Mouse (Mus musculus): ENCODE results near the gene Hectd3. TPM values are rescaled to one million over a fixed set of nuclear protein-coding genes. Genes with fewer than 3 reads are reported as not detected.

Gene Hectd3
- polyA plus RNA-seq, 1 experiment from 2014 or later = 17.1 TPM

DNA sequence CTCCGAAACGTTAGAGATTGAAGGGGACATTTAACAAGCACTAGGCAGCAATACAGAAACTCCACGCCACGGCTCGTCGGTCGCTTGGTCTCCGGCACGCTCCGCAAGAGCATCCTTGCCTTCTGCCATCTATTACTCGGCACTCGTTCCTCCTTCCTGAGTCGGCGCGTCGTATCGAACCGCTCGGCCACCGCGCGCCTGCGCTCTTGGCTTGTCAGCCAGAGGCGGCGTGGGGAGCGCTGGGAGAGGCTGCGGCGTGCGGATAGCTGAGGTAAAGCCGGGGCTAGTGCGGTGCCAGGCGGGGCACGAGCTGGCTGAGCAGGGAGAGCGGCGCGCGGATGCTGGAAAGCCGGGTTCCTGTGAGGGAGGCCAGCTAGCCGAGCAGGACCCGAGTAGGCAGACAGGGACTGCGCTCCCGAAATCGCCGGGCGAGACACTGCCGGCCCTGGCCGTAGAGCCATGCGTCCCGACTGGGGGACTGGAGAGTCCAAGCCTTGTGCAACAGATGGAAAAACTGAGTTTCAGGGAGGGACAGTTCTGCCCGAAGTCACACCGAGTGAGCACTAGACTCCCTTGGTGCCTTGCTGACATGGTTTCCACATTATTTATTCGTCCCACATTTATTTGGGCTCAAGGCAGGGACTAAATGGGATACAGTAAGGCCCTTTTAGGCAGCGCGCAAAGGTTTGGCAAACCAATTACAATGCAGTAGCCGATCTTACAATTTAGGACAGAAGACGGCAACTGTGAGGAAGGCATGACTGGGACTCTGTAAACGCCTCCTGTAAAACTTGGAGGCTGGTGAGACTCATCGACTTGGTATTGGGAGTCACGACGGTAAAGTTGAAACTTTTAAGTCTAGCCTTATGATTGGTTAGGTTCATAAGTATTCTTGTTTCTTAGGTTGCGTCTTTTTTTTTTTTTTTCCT lies 24.4 kb downstream of the Hectd3 start, which contains the start of gene Eif2b3:
TSS of gene Eif2b3 (plus strand) at position 197 of the 929 bp plus-strand sequence.
- peak within 1 kb of the TSS; percentile 74 for H3K9ac ChIP-seq
- H3K4me2 ChIP-seq = peak within 1 kb of the TSS; percentile 77
- peaks cover 12% of the 10 kb centered on the region for H3K4me1 ChIP-seq
- no peaks in the 10 kb centered on the region for H3K9me3 ChIP-seq
- under 1% methylated on average over 61 of the region's 61 CpGs for WGBS
- H3K36me3 ChIP-seq (replicated peaks) = peaks cover 16% of the 10 kb centered on the region
- H3K4me3 ChIP-seq (replicated peaks) = peak within 1 kb of the TSS; percentile 73
- H3K27me3 ChIP-seq = no peaks in the 10 kb centered on the region
- peak; percentile 96 for ATAC-seq (ENCODE audit: low FRiP score)
- H3K27ac ChIP-seq = peak within 1 kb of the TSS; percentile 57; the same call in 1 of the 2 replicates

DNA sequence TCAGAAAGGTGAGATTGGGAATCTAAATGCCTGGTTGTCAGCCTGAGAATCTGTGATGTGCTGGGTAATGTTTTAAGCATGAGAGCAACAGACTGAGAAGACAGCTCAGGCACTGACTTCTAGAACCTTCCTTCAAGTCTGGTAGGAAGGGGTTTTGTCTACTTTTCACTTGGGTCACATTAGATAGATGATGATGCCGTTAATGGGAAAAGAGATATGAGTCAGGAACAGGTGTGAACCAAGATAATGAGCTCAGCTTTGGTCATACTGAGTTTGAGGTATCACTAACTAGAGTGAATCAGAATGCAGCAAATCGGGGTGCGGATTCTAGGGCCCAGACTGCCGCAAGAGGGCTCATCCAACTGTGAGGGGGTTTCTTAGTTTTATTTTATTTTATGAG lies 28.4 kb downstream of the Hectd3 start:
- WGBS = 94% methylated on average over 4 of the region's 4 CpGs
- no peak overlapping the region for H3K9ac ChIP-seq
- H3K27me3 ChIP-seq = no peaks in the 10 kb centered on the region
- H3K4me3 ChIP-seq (replicated peaks) = no peak overlapping the region
- ATAC-seq (ENCODE audit: low FRiP score) = no peak
- peaks cover 12% of the 10 kb centered on the region for H3K4me1 ChIP-seq
- no peak overlapping the region for H3K27ac ChIP-seq
- peaks cover 17% of the 10 kb centered on the region for H3K36me3 ChIP-seq (replicated peaks)
- no peak overlapping the region for H3K4me2 ChIP-seq
- H3K9me3 ChIP-seq = no peaks in the 10 kb centered on the region

DNA sequence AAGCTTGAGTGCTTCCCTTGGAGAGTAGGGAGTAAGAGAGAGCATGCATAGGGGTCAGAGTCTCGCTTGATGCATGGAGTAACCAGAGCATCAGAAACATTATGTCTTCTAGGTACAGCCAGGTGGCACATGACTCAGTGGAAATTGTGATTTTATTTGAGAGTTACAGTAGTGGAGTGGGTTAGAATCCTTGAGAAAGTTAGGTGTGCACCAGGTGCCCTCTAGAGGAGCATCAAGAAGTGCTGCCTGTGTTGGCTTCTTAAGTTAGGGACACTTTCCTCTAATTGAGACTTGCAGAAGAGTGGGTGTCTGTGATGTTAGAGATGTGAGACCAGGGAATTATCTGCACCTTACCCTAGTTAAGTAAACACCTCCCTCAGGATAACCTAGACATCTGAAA lies 36.0 kb downstream of the Hectd3 start:
- Histone ChIP-seq H3K4me3 (replicated peaks) (no peak overlapping the region), H3K27ac (no peak overlapping the region), H3K27me3 (no peaks in the 10 kb centered on the region), H3K4me2 (no peak overlapping the region), H3K4me1 (no peaks in the 10 kb centered on the region), H3K9me3 (no peaks in the 10 kb centered on the region), H3K9ac (no peak overlapping the region), H3K36me3 (replicated peaks) (peaks cover 21% of the 10 kb centered on the region)
- WGBS = 92% methylated on average over 1 of the region's 1 CpGs
- no peak for ATAC-seq (ENCODE audit: low FRiP score)

DNA sequence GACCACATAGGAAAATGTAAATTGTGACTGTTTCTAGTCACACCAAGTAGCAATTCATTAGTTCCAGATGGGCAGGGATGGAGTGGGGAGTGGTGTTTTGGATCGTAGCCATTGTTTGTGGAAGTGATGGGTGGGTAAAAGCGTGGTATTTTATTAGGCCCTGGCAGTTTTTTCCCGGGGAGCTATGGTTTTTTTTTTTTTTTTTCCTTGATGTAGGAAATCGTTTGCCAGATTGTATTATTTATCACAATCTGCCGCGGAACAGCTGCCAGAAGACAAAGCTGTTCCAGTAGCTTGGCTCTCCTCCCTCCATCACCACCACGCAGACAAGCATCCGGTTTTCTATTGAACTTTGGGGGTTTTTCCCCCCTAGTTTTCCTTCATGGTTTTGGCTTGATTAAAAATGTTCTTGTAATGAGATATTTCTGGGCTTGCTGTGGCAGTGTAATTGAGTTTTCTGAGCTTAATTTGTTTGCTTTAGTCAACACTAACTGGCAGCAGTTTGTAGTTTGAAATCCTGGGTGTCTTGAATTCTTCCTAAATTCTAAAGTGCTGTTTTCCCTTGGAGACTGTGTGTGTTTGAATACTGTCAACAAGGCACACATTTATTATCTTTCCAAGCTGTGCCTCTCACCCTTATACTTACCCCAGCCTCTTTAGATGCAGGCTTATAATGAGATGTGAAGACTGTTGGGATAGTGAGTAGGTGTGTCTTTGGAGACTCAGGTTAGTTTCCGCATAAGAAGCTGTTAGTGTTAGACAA lies 45.0 kb downstream of the Hectd3 start:
- 0 out of 2 replicates have a peak, but pooled peaks have one; percentile 20 for ATAC-seq (ENCODE audit: low FRiP score)
- WGBS = 49% methylated on average over 9 of the region's 9 CpGs
- H3K4me1 ChIP-seq = peaks cover 19% of the 10 kb centered on the region
- H3K4me2 ChIP-seq = no peak overlapping the region
- H3K9ac ChIP-seq = no peak overlapping the region
- no peak overlapping the region for H3K4me3 ChIP-seq (replicated peaks)
- H3K36me3 ChIP-seq (replicated peaks) = peaks cover 6% of the 10 kb centered on the region; the same call in 1 of the 2 replicates
- peak overlapping the region; percentile 73 for H3K27ac ChIP-seq
- H3K9me3 ChIP-seq = no peaks in the 10 kb centered on the region
- no peaks in the 10 kb centered on the region for H3K27me3 ChIP-seq

DNA sequence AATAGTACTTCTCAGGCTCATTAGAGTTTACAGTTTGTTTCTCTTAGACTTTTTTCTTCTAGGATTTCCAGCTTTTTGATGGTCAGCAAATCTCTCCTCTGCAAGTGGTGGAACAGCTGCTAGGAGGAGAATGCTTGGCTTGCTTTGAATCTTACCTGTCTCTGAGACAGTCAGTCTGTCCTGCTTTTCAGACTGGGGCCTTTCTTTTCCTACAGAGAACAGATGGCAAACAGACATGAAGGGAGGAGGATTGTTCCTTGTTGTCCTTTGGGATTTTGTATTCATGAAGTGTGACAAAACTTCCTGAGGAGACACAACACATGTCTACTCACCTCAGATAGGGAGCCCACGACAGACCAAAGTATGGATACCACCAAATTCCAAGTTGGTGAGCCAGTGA lies 45.7 kb downstream of the Hectd3 start:
- no peak overlapping the region for H3K4me3 ChIP-seq (replicated peaks)
- no peaks in the 10 kb centered on the region for H3K27me3 ChIP-seq
- no peaks in the 10 kb centered on the region for H3K9me3 ChIP-seq
- H3K4me2 ChIP-seq = no peak overlapping the region
- no peaks in the 10 kb centered on the region; the same call in 1 of the 2 replicates for H3K36me3 ChIP-seq (replicated peaks)
- H3K9ac ChIP-seq = no peak overlapping the region
- H3K27ac ChIP-seq = peak overlapping the region; percentile 73
- no peak for ATAC-seq (ENCODE audit: low FRiP score)
- peaks cover 19% of the 10 kb centered on the region for H3K4me1 ChIP-seq
- WGBS = 72% methylated on average over 1 of the region's 1 CpGs

DNA sequence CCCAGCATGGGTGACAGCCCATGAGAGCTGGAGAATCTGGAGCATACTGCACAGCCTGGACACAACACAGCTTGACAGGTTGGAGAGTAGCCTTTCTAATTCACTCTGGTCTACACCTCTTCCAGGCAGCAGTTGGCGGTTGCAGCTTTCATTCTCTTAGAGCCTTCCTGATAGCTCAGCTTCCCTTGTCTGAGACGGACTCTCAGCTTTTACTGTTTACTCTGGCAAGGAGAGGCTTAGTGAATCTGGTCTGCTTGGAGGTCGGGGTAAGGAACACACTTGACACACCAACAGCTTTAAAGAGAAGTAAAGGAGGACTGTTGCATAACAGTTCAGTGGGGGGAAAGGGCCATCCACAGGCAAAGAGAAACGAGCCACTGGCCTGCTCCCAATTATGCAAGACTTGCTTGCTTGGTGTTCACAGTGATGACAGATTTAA lies 46.2 kb downstream of the Hectd3 start:
- no peak for ATAC-seq (ENCODE audit: low FRiP score)
- 44% methylated on average over 4 of the region's 4 CpGs for WGBS

DNA sequence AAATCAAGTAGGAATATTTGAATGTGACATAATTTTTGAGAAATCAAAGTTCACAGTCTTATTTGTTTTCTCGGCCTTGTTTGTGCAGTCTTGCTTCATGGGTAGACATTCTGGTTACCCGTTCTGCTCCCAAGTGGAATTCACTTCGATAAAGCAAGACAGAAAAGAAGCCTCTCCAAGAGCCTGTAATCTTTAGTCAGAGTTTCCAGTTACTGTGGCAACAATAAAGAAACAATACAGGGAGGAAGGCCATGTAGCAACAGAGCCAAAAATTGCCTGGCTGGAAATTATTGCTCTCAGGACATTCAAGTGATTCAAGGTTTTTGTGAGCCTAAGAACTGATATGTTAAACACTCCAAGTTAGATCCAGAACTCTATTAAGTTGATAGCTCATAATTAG lies 53.7 kb downstream of the Hectd3 start:
- Histone ChIP-seq H3K9ac (no peak overlapping the region), H3K4me1 (no peaks in the 10 kb centered on the region), H3K36me3 (replicated peaks) (peaks cover 9% of the 10 kb centered on the region; the same call in 1 of the 2 replicates), H3K27me3 (no peaks in the 10 kb centered on the region), H3K4me2 (no peak overlapping the region), H3K4me3 (replicated peaks) (no peak overlapping the region), H3K9me3 (no peaks in the 10 kb centered on the region), H3K27ac (no peak overlapping the region)
- no peak for ATAC-seq (ENCODE audit: low FRiP score)
- 77% methylated on average over 3 of the region's 3 CpGs for WGBS

More for the DNA sequence above, 46.2 kb downstream of the Hectd3 start:
- Histone ChIP-seq H3K4me3 (replicated peaks) (no peak overlapping the region), H3K4me2 (no peak overlapping the region), H3K36me3 (replicated peaks) (no peaks in the 10 kb centered on the region; the same call in 1 of the 2 replicates), H3K27ac (peak overlapping the region; percentile 73), H3K4me1 (peaks cover 19% of the 10 kb centered on the region), H3K27me3 (no peaks in the 10 kb centered on the region), H3K9ac (no peak overlapping the region), H3K9me3 (no peaks in the 10 kb centered on the region)

DNA sequence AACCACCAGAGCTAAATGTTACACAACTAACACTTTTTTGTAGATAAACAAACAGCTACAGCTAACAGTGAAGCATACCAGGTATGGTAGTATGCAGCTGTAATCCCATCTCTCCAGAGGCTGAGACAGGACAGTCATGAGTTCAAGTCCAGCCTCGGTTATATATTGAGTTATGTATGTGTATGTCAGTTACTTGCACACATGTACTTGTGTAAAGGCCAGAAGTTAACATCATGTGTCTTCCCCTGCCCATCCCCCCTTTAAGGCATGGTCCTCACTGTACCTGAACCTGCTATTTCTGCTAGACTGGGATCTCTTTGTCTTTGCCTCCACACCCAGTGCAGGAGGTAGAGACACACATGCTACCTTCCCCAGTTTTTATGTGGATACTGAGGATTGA lies 54.4 kb downstream of the Hectd3 start:
- Histone ChIP-seq H3K9me3 (no peaks in the 10 kb centered on the region), H3K27ac (no peak overlapping the region), H3K4me3 (replicated peaks) (no peak overlapping the region), H3K36me3 (replicated peaks) (peaks cover 11% of the 10 kb centered on the region; the same call in 1 of the 2 replicates), H3K4me2 (no peak overlapping the region), H3K27me3 (no peaks in the 10 kb centered on the region), H3K9ac (no peak overlapping the region), H3K4me1 (no peaks in the 10 kb centered on the region)
- 97% methylated on average over 1 of the region's 1 CpGs for WGBS
- no peak for ATAC-seq (ENCODE audit: low FRiP score)

DNA sequence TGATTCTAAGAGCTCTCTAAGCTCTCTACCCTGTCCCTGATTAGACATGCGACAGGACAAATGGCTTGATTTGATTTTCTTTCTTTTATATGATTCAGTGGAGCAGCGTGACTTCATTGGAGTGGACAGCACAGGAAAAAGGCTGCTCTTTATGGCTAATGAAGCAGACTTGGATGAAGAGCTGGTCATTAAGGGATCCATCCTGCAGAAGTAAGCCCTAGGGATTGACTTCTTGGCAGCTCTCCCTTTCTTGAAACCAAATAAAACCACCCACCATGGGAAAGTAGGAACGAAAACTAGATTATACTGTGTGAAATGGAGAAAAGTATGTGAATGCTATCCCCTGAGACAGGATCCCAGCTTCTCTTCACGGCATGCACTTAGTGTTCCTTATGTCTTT lies 57.5 kb downstream of the Hectd3 start:
- no peaks in the 10 kb centered on the region for H3K9me3 ChIP-seq
- H3K36me3 ChIP-seq (replicated peaks) = peaks cover 16% of the 10 kb centered on the region; the same call in 1 of the 2 replicates
- H3K4me2 ChIP-seq = no peak overlapping the region
- H3K27me3 ChIP-seq = no peaks in the 10 kb centered on the region
- H3K4me1 ChIP-seq = no peaks in the 10 kb centered on the region
- H3K27ac ChIP-seq = no peak overlapping the region
- no peak for ATAC-seq (ENCODE audit: low FRiP score)
- 81% methylated on average over 4 of the region's 4 CpGs for WGBS
- H3K4me3 ChIP-seq (replicated peaks) = no peak overlapping the region
- H3K9ac ChIP-seq = no peak overlapping the region

DNA sequence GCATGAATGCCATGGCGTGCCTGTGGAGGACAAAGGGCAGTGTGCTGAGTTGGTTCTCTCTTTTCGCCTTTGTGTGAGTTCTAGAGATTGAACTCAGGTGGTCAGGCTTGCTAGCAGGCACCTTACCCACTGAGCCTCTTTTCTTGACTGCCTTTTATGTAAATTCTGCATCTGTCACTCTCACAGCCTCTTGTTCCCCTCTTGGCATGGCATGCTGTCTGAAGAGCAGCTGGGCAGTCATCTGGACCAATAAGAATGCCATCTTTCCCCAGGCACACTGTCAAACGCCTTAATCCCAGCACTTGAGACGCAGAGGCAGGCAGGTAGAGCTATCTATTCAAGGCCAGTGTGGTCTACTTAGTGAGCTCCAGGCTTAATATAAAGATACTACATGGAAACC lies 58.8 kb downstream of the Hectd3 start:
- H3K9me3 ChIP-seq = no peaks in the 10 kb centered on the region
- no peaks in the 10 kb centered on the region for H3K4me1 ChIP-seq
- H3K27ac ChIP-seq = 0 out of 2 replicates have a peak overlapping the region, but pooled peaks have one; percentile 25
- no peak overlapping the region for H3K4me3 ChIP-seq (replicated peaks)
- no peak overlapping the region for H3K4me2 ChIP-seq
- WGBS = 77% methylated on average over 4 of the region's 4 CpGs
- H3K36me3 ChIP-seq (replicated peaks) = peaks cover 16% of the 10 kb centered on the region; the same call in 1 of the 2 replicates
- H3K9ac ChIP-seq = no peak overlapping the region
- no peaks in the 10 kb centered on the region for H3K27me3 ChIP-seq
- no peak for ATAC-seq (ENCODE audit: low FRiP score)
